Mouse (Mus musculus): ENCODE measurements at regions not wholly inside any gene's neighbourhood (a gene's known extent, or its start where the extent isn't known, plus 50 kb on each side); places are given as distances from the start of the nearest gene placed in this dataset.

GRCm38 (mm10) chr12:25895691-25896090, 519.4 kb downstream of the Rnf144a start:
- DNase-seq (ENCODE audit: low read depth, low spot score) = no peak
- in situ Hi-C loops (cut with MboI; ENCODE audit: low sequenced_read_pairs in 2 of 2, unreplicated experiment in 2 of 2) = no loop called here
- no peaks in the 10 kb centered on the region for H3K36me3 ChIP-seq (ENCODE audit: control insufficient read depth, insufficient read depth, low read length, poor library complexity, severe bottlenecking)
- no peak overlapping the region for H3K27ac ChIP-seq (ENCODE audit: insufficient read depth, low read depth, low read length, poor library complexity, severe bottlenecking)
- no peak overlapping the region for H3K9ac ChIP-seq (ENCODE audit: insufficient read depth, low read depth, low read length, poor library complexity, severe bottlenecking)
- H3K4me3 ChIP-seq (ENCODE audit: insufficient read depth in 1 of 2, low read depth in 1 of 2, low read length in 2 of 2, poor library complexity in 1 of 2, severe bottlenecking in 1 of 2) = no peak overlapping the region
- H3K4me1 ChIP-seq (ENCODE audit: control insufficient read depth in 2 of 2, insufficient read depth in 2 of 2, low read length in 2 of 2, poor library complexity in 1 of 2) = peaks cover 0 to 3% of the 10 kb centered on the region in 2 experiments; a peak in 1 of 4 replicates
- no peak for TF ChIP-seq ZC3H11A (IDR thresholded peaks at IDR 0.05; ENCODE audit: borderline replicate concordance, low read depth, low read length)
- peak; percentile 80 for TF ChIP-seq MAFK (IDR thresholded peaks at IDR 0.05; ENCODE audit: insufficient read depth, low read depth, low read length)
- no peaks in the 10 kb centered on the region for H3K9me3 ChIP-seq (ENCODE audit: control insufficient read depth, insufficient read depth, low read depth, low read length)

GRCm38 (mm10) chr12:25891391-25892167, 523.5 kb downstream of the Rnf144a start:
- H3K9ac ChIP-seq (ENCODE audit: insufficient read depth, low read depth, low read length, poor library complexity, severe bottlenecking) = no peak overlapping the region
- H3K36me3 ChIP-seq (ENCODE audit: control insufficient read depth, insufficient read depth, low read length, poor library complexity, severe bottlenecking) = no peaks in the 10 kb centered on the region
- no peak overlapping the region for H3K27ac ChIP-seq (ENCODE audit: insufficient read depth, low read depth, low read length, poor library complexity, severe bottlenecking)
- in situ Hi-C loops (cut with MboI; ENCODE audit: low sequenced_read_pairs in 2 of 2, unreplicated experiment in 2 of 2) = no loop called here
- no peak overlapping the region for H3K4me3 ChIP-seq (ENCODE audit: insufficient read depth in 1 of 2, low read depth in 1 of 2, low read length in 2 of 2, poor library complexity in 1 of 2, severe bottlenecking in 1 of 2)
- DNase-seq (ENCODE audit: low read depth, low spot score) = no peak
- peaks cover 0 to 3% of the 10 kb centered on the region in 2 experiments; a peak in 1 of 4 replicates for H3K4me1 ChIP-seq (ENCODE audit: control insufficient read depth in 2 of 2, insufficient read depth in 2 of 2, low read length in 2 of 2, poor library complexity in 1 of 2)
- H3K9me3 ChIP-seq (ENCODE audit: control insufficient read depth, insufficient read depth, low read depth, low read length) = no peaks in the 10 kb centered on the region
- no peak for TF ChIP-seq ZNF384 (IDR thresholded peaks at IDR 0.05; ENCODE audit: low read depth, low read length)
- TF ChIP-seq ZC3H11A (IDR thresholded peaks at IDR 0.05; ENCODE audit: borderline replicate concordance, low read depth, low read length) = no peak
- TF ChIP-seq CHD2 (IDR thresholded peaks at IDR 0.05; ENCODE audit: low read depth, low read length) = no peak
- no peak for TF ChIP-seq HCFC1 (IDR thresholded peaks at IDR 0.05; ENCODE audit: borderline replicate concordance, insufficient read depth, low read length)
- TF ChIP-seq MAFK (IDR thresholded peaks at IDR 0.05; ENCODE audit: insufficient read depth, low read depth, low read length) = no peak

GRCm38 (mm10) chr12:25890722-25891121, 524.3 kb downstream of the Rnf144a start:
- in situ Hi-C loops (cut with MboI; ENCODE audit: low sequenced_read_pairs in 2 of 2, unreplicated experiment in 2 of 2) = no loop called here
- no peak overlapping the region for H3K27ac ChIP-seq (ENCODE audit: insufficient read depth, low read depth, low read length, poor library complexity, severe bottlenecking)
- no peaks in the 10 kb centered on the region for H3K9me3 ChIP-seq (ENCODE audit: control insufficient read depth, insufficient read depth, low read depth, low read length)
- H3K4me3 ChIP-seq (ENCODE audit: insufficient read depth in 1 of 2, low read depth in 1 of 2, low read length in 2 of 2, poor library complexity in 1 of 2, severe bottlenecking in 1 of 2) = no peak overlapping the region
- DNase-seq (ENCODE audit: low read depth, low spot score) = no peak
- H3K9ac ChIP-seq (ENCODE audit: insufficient read depth, low read depth, low read length, poor library complexity, severe bottlenecking) = no peak overlapping the region
- no peaks in the 10 kb centered on the region for H3K4me1 ChIP-seq (ENCODE audit: control insufficient read depth in 2 of 2, insufficient read depth in 2 of 2, low read length in 2 of 2, poor library complexity in 1 of 2)
- TF ChIP-seq HCFC1 (IDR thresholded peaks at IDR 0.05; ENCODE audit: borderline replicate concordance, insufficient read depth, low read length) = no peak
- no peak for TF ChIP-seq ZNF384 (IDR thresholded peaks at IDR 0.05; ENCODE audit: low read depth, low read length)
- TF ChIP-seq CHD2 (IDR thresholded peaks at IDR 0.05; ENCODE audit: low read depth, low read length) = no peak
- TF ChIP-seq ZC3H11A (IDR thresholded peaks at IDR 0.05; ENCODE audit: borderline replicate concordance, low read depth, low read length) = no peak
- TF ChIP-seq MAFK (IDR thresholded peaks at IDR 0.05; ENCODE audit: insufficient read depth, low read depth, low read length) = no peak
- no peaks in the 10 kb centered on the region for H3K36me3 ChIP-seq (ENCODE audit: control insufficient read depth, insufficient read depth, low read length, poor library complexity, severe bottlenecking)

GRCm38 (mm10) chr12:25883771-25884171, 531.3 kb downstream of the Rnf144a start:
- no peak overlapping the region for H3K27ac ChIP-seq (ENCODE audit: insufficient read depth, low read depth, low read length, poor library complexity, severe bottlenecking)
- no peak overlapping the region for H3K9ac ChIP-seq (ENCODE audit: insufficient read depth, low read depth, low read length, poor library complexity, severe bottlenecking)
- H3K9me3 ChIP-seq (ENCODE audit: control insufficient read depth, insufficient read depth, low read depth, low read length) = no peaks in the 10 kb centered on the region

More at GRCm38 (mm10) chr12:25883771-25884171, 531.3 kb downstream of the Rnf144a start:
- H3K4me3 ChIP-seq (ENCODE audit: insufficient read depth in 1 of 2, low read depth in 1 of 2, low read length in 2 of 2, poor library complexity in 1 of 2, severe bottlenecking in 1 of 2) = no peak overlapping the region
- DNase-seq (ENCODE audit: low read depth, low spot score) = no peak
- in situ Hi-C loops (cut with MboI; ENCODE audit: low sequenced_read_pairs in 2 of 2, unreplicated experiment in 2 of 2) = no loop called here
- no peaks in the 10 kb centered on the region for H3K4me1 ChIP-seq (ENCODE audit: control insufficient read depth in 2 of 2, insufficient read depth in 2 of 2, low read length in 2 of 2, poor library complexity in 1 of 2)
- H3K36me3 ChIP-seq (ENCODE audit: control insufficient read depth, insufficient read depth, low read length, poor library complexity, severe bottlenecking) = no peaks in the 10 kb centered on the region
- TF ChIP-seq MAFK (IDR thresholded peaks at IDR 0.05; ENCODE audit: insufficient read depth, low read depth, low read length) (no peak), ZNF384 (IDR thresholded peaks at IDR 0.05; ENCODE audit: low read depth, low read length) (no peak), HCFC1 (IDR thresholded peaks at IDR 0.05; ENCODE audit: borderline replicate concordance, insufficient read depth, low read length) (no peak), CHD2 (IDR thresholded peaks at IDR 0.05; ENCODE audit: low read depth, low read length) (no peak), ZC3H11A (IDR thresholded peaks at IDR 0.05; ENCODE audit: borderline replicate concordance, low read depth, low read length) (no peak)
